Mouse (Mus musculus) CH12.LX (cell line): Measurements from ENCODE around the gene Meox2.
"Not testable (repeated sequence)": the region's sequence is repeated elsewhere in the genome, so short reads cannot be mapped to it uniquely, and the experiment has no call there.

ENCODE experiments used
- CTCF ChIP-seq, 2 experiments: IDR thresholded peaks in 1 of 2; conservative IDR thresholded peaks in 1 of 2; 2 replicates each; pipeline ENCODE4 v1.5.1; 2011 to 2012; ENCODE audit warnings: low read depth in 2 of 2, low read length in 2 of 2, improper control_type of control experiment in 1 of 2, inconsistent platforms in 1 of 2, mild to moderate bottlenecking in 1 of 2, moderate library complexity in 1 of 2
- KAT2A ChIP-seq: IDR thresholded peaks from 2 replicates; pipeline ENCODE4 v1.6.1; 2012; ENCODE audit warnings: low read length, improper control_type of control experiment, inconsistent platforms; ENCODE audit not compliant: insufficient replicate concordance
- MAX ChIP-seq: IDR thresholded peaks from 2 replicates; pipeline ENCODE4 v1.6.1; 2011; ENCODE audit warnings: low read length, improper control_type of control experiment
- MAZ ChIP-seq: IDR thresholded peaks from 2 replicates; pipeline ENCODE4 v1.6.1; 2012; ENCODE audit warnings: low read depth, mild to moderate bottlenecking, inconsistent platforms, low read length, improper control_type of control experiment, moderate library complexity
- POLR2A ChIP-seq: IDR thresholded peaks from 2 replicates; pipeline ENCODE4 v1.6.1; 2011; ENCODE audit warnings: low read depth, mild to moderate bottlenecking, improper control_type of control experiment, low read length
- USF1 ChIP-seq: IDR thresholded peaks from 2 replicates; pipeline ENCODE4 v1.6.1; 2014; ENCODE audit warnings: low read depth, mild to moderate bottlenecking, inconsistent platforms, low read length, improper control_type of control experiment
- USF2 ChIP-seq: conservative IDR thresholded peaks from 2 replicates; pipeline ENCODE4 v1.6.1; 2011; ENCODE audit warnings: low read depth, low read length, improper control_type of control experiment
- ZNF384 ChIP-seq: IDR thresholded peaks from 2 replicates; pipeline ENCODE4 v1.6.1; 2012; ENCODE audit warnings: low read depth, low read length, improper control_type of control experiment, inconsistent platforms

- not testable (repeated sequence) for TF ChIP-seq MAX; CTCF (conservative IDR thresholded peaks at IDR 0.05 in 1 of 2, IDR thresholded peaks at IDR 0.05 in 1 of 2; ENCODE audit: low read depth in 2 of 2, low read length in 2 of 2); POLR2A; MAZ; ZNF384; USF1; KAT2A; USF2
Measured at GRCm38 (mm10) chr12:37080005-37080404, 28.3 kb upstream of the Meox2 start.
